Mouse (Mus musculus): ENCODE measurements around the gene Aqp12.

DNA sequence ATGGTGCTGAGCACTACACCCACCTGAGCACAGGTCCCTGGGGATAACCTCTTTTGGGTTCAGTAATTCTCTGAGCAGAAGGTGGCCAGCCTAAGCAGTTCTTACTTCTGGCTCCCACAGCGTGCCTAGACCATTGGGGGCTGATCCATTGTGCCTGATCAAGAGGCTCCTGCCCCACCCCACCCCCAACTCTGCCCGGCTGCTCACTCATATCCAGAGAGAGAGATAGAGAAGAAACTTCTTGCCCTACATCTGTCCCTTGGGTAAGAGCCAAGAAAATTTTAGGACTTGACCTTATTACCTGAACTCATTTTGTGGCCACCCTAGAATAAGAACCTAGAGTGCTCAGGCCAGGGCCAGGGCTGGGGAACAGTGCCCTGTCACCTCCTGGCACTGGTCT lies 13.3 kb upstream of the Aqp12 start:
- TF ChIP-seq CTCF (IDR thresholded peaks at IDR 0.05; ENCODE audit: low read depth, low read length) (no peak), POLR2A (IDR thresholded peaks at IDR 0.05; ENCODE audit: borderline replicate concordance, low read depth, low read length) (no peak)
